In genomic region chrX:103533306-103533705, GRCm38 (mm10) we compare ENCODE assay signal across 9 mouse cellular contexts.
A peak's percentile ranks its signal among the peaks of the same experiment; 100 is the strongest.
DNase-seq lines count a peak whose midpoint lies in the region; TF ChIP-seq lines count a peak whose summit lies in the region.
"Had no signal": no experiment of that assay in that cellular context is flagged by ENCODE, and none has a peak within 500 bp of the region (broad histone marks: within the 10 kb centered on the region; RNA-seq: fewer than 3 reads in every experiment).

No protein-coding gene starts in this region.

- intact Hi-C loops in left cerebral cortex, postnatal 36 days (cut with DNase I), result loop anchor here (5.0 kb wide), 1 partner anchor 41 kb away; no protein-coding TSS in a partner anchor

- 0 out of 2 replicates have a peak, but pooled peaks have one; percentile 6 for TF ChIP-seq EP300 in ES-Bruce4 (IDR thresholded peaks at IDR 0.05; ENCODE audit: insufficient read depth, low read depth, low read length)

- H3K27ac ChIP-seq in ES-Bruce4 (ENCODE audit: insufficient read depth, low read length), result no peak overlapping the region
- H3K27ac ChIP-seq: liver, embryonic 13.5 days had no signal

- H3K36me3 ChIP-seq in ES-Bruce4 (ENCODE audit: control insufficient read depth, insufficient read depth, low read length, poor library complexity, severe bottlenecking), result no peaks in the 10 kb centered on the region
- H3K36me3 ChIP-seq: liver, embryonic 13.5 days had no signal

- TF ChIP-seq CTCF in ES-Bruce4 (IDR thresholded peaks at IDR 0.05; ENCODE audit: low read depth, low read length), result no peak

- H3K4me3 ChIP-seq in ES-Bruce4 (ENCODE audit: low read depth, low read length), result no peak overlapping the region
- H3K4me3 ChIP-seq: liver, embryonic 13.5 days had no signal

- no peaks in the 10 kb centered on the region for H3K9me3 ChIP-seq in ES-Bruce4 (replicated peaks; ENCODE audit: control insufficient read depth, insufficient read depth, low read length, poor library complexity, severe bottlenecking)
- H3K9me3 ChIP-seq: liver, embryonic 13.5 days had no signal

- peak; percentile 16 to 56 for DNase-seq in cerebellum, postnatal 10 days
- no peak for DNase-seq in cerebellum, adult 18-20 months
- peak; percentile 20 for DNase-seq in gastrocnemius, adult 18-20 months (ENCODE audit: low spot score)
- peak; percentile 7 to 24 for DNase-seq in left cerebral cortex, postnatal 36 days (ENCODE audit: low spot score in 2 of 2)
- DNase-seq in retina, postnatal 1 day, result peak; percentile 89
- no peak for DNase-seq in urinary bladder, adult 18-20 months (ENCODE audit: low spot score in 2 of 2)
- DNase-seq in lung, postnatal 14 days, result no peak
- DNase-seq: liver, embryonic 13.5 days had no signal

- H3K4me1 ChIP-seq in ES-Bruce4 (ENCODE audit: control insufficient read depth, insufficient read depth, low read length), result no peaks in the 10 kb centered on the region
- H3K4me1 ChIP-seq: liver, embryonic 13.5 days had no signal

- H3K9ac ChIP-seq in ES-Bruce4 (ENCODE audit: low read depth, poor library complexity, severe bottlenecking), result no peak overlapping the region
- H3K9ac ChIP-seq: liver, embryonic 13.5 days had no signal

- TF ChIP-seq POLR2A in ES-Bruce4 (IDR thresholded peaks at IDR 0.05; ENCODE audit: insufficient read depth, low read length), result no peak

- H3K27me3 ChIP-seq in ES-Bruce4 (ENCODE audit: control insufficient read depth, insufficient read depth, low read length, poor library complexity, severe bottlenecking), result no peaks in the 10 kb centered on the region; the same call in 1 of the 2 replicates

Comparison
In these comparisons a context has a peak if more than half of its experiments do, and no peak if none do; other contexts are left out.
1. DNase-seq: peak in cerebellum, postnatal 10 days (2 of 2), gastrocnemius, adult 18-20 months (single experiment), left cerebral cortex, postnatal 36 days (2 of 2) and retina, postnatal 1 day (single experiment); none in cerebellum, adult 18-20 months (0 of 2), urinary bladder, adult 18-20 months (0 of 2) and lung, postnatal 14 days (single experiment).